Mouse (Mus musculus) neural tube, embryonic 10.5 days (tissue): ENCODE measurements around the gene Pkp3.

Experiments
- DNase-seq: peaks from one replicate; pipeline ENCODE4 v3.0.0-alpha.2; 2017; ENCODE audit warnings: low spot score; ENCODE audit errors: extremely low spot score

Pkp3 gene

DNA sequence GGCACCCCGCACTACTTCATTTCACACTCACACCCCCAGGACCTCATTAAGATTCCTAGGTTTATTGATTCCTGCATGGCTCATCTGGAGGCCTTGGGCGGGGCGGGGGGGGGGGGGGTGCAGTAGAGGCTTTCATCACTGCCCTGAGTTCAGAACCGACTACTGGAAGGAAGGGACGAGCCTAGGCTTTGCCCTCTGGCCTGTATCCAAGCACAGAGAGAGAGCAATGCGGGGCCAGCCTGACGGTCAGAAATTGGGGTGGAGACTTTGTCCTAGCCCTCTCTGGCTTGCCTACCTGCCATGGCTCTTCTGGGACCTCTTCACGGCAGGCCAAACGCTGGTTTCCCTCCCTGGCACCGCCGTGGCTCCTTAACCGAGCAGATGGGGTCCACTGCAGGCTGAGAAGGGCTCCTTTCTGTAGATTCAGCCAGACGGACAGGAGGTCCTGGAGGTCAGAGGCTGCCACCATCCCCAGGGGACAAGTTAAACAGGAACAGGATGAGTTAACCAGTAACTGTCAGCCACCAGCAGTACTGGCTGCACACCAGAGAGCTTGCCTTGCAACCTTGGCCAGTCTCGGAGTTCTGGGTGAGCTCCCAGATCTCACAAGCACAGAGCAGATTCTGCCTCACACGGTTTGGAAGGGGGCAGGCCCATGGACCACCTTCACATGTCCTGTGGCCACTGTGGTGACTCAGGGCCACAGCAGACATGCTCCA is 16.6 kb downstream of the Pkp3 start:
- no peak for DNase-seq

GRCm38 (mm10) chr7:141096021-141096420 is 18.0 kb downstream of the Pkp3 start:
- no peak for DNase-seq

DNA sequence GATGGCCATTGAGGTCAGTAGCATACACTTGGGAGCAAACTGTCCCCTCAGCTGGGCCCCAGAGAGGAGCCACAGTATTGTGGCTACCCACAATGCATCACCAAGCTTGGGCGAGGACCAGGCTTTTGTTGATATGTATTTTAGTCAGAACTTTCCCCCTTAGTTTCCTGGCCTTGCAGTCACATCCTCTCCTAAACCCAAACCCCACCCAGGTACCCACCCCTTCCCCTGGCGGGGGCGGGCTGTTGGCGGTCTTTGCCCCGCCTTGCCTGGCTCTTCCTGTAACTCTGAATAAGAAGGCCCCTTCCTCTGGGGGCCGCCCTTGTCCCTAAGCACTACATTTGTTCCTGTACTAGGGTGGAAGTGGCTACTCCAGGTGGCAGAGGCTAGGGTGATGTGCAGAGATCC is 18.6 kb downstream of the Pkp3 start:
- no peak for DNase-seq

DNA sequence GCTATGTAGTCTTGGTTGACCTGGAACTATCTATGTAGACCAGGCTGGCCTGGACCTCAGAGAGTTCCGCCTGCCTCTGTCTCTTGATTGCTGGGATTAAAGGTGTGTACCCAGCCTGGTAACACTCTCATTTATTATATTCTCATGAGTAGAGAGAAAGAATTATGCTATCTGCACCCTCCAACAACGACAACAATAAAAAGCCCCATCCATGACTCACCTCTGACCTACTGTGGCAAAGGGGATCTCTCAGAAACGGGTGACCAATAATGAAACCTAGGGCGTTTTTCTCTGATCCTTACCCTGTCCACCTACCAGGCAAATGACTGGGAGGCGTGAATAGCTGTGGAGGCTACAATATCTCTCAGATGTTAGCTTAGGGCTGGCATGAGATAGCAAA is 19.2 kb downstream of the Pkp3 start:
- DNase-seq: no peak

DNA sequence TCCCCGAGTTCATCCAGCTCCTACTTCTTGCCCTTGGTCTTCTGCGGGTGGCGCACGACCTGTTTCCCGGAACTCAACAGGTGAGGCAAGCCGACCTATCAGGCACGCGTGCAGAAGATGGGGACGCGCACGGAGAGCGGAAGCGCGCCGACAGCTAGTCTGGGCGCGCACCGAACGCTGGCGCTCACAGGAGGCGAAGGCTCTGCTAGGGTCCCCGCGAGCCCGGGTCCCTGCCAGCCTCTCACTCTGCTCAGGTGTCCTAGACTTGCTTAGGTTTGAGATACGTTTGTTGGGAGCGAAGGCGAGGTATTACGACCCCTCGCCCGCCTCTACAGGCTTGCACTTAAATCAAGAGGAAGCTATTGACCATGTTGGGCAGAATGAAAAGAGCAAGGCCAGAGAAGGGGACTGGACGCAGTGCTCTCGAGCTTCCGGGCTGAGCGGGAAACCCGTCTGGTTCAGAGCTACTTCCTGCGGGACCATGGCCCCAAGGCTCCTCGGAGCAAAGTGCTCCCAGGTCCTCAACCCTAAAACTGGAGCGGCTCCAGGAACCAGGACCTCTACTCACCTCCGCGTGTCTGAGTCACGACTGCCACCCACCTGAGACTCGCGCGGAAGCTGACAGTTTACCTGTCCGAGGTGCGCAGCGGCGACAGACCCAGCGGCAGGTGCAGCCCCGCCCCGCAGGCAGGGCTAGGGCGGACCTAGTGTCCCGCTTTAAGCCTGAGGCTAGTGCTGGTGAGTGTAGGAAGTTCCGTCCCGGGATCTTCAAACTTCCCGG is 22.1 kb downstream of the Pkp3 start, which contains the start of gene Sigirr:
Sigirr (minus strand) TSS at position 662 of the 781 bp plus-strand sequence.
- peak; percentile 52 for DNase-seq

GRCm38 (mm10) chr7:141103161-141103560 is 25.1 kb downstream of the Pkp3 start:
- DNase-seq: no peak

DNA sequence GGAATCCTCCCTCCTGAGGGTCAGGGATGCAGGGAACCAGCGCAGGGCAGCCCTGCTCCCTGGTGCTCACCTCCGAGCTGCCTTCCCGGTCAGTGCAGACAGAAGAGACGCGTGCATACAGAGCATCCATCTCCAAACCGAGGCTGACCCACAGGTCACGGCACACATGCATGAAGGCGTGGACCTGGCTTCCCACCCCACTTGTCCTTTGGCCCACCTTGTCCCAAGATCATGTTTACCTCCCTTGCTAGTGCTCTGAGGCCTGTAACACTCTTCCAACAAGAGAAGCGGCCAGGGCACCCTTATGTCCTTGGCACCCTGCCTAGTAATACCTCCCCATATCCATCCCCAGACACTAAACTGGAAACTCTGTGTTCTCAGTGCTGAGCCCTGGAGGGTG is 37.9 kb downstream of the Pkp3 start:
- DNase-seq: no peak

GRCm38 (mm10) chr7:141117636-141118035 is 39.6 kb downstream of the Pkp3 start, which contains the start of gene Ano9:
Gene Ano9 (minus strand): TSS chr7:141117806.
- no peak for DNase-seq

GRCm38 (mm10) chr7:141119487-141119886 is 41.5 kb downstream of the Pkp3 start:
- DNase-seq: no peak

DNA sequence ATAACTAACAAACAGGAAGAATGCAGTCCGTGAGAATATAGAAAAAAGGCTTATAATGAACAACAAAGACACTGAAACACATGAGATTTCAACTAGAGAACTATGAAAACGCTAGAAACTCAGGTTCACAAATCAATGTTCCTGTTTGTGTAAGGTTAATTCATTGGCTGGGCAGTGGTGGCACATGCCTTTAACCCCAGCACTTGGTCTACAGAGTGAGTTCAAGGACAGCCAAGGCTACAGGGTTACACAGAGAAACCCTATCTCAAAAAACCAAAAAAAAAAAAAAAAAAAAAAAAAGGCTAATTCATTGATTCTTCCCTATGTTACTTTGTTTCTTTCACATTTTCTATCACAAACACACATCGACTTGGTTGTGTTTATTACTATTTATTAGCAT is 42.6 kb downstream of the Pkp3 start:
- DNase-seq: no peak

DNA sequence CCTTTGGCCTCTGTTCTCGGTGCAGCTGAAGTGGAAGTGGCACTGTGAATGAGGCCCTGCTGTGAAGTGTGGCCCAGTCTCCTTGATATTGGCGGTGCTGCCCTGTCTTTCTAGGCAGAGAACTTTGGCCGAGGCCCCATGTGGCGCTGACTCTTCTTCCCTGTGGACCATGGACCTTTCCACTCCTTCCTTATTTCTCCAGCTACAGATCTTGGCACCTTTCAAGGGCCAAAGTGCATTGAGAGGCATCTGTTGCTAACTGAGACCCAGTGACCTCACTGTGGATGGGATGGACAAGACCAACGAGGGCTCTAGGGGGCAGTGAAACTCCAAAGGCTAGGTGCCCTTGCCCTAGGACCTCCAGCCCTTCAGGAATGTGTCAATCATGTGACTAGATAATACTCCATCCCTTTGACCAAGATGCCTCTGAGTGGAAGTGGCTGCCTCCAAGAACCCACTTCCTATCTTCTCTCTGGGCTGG is 43.1 kb downstream of the Pkp3 start:
- no peak for DNase-seq

GRCm38 (mm10) chr7:141122245-141122644 is 44.2 kb downstream of the Pkp3 start, which contains the start of gene Ptdss2:
Gene Ptdss2 (plus strand): TSS chr7:141122382.
- peak; percentile 23 for DNase-seq

DNA sequence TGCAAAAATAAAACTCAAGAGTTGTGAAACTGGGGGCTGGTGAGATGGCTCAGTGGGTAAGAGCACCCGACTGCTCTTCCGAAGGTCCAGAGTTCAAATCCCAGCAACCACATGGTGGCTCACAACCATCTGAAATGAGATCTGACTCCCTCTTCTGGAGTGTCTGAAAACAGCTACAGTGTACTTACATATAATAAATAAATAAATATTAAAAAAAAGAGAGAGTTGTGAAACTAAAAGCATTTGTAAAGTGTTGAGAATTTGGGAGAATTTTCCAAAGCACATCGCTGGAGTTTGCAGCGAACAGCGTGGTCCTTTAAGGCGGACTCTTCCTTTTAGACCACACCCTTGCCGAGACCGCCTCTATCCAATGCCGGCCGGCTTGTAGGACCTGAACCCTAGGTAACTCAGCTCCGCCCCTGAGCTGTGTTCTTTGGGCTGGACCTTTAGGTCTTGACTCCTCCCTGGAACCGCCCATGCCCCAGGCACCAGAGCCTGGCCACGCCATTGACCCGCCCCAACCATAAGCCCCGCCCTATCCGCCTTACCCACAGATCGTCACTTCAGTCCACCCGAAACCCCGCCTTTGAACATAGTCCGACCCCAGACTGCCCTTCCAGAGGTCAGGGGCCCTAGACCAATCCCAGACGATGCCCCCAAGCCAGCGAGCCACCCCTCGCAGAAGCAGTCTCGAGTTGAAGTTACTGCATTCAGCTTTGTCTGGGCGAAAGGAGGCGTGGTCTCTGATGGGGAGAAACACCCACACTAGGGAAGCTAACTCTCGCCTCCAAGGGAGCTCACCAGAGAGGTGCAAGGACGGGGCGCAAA is 44.9 kb downstream of the Pkp3 start:
- DNase-seq: peak; percentile 95

DNA sequence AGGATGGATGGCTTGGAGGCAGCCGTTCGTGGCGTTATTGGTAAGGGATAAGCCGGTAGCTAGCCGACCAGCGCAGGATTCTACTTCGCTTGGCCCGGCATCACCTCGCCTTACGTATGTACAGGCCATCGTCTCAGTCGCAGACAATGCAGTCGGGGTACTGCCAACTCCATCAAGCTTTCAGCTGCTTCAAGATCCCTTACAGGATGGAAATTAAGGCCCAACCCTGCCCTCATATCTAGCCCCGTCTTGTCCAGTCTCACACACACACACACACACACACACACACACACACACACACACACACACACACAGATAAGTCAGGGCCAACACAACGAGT is 45.5 kb downstream of the Pkp3 start:
- no peak for DNase-seq

DNA sequence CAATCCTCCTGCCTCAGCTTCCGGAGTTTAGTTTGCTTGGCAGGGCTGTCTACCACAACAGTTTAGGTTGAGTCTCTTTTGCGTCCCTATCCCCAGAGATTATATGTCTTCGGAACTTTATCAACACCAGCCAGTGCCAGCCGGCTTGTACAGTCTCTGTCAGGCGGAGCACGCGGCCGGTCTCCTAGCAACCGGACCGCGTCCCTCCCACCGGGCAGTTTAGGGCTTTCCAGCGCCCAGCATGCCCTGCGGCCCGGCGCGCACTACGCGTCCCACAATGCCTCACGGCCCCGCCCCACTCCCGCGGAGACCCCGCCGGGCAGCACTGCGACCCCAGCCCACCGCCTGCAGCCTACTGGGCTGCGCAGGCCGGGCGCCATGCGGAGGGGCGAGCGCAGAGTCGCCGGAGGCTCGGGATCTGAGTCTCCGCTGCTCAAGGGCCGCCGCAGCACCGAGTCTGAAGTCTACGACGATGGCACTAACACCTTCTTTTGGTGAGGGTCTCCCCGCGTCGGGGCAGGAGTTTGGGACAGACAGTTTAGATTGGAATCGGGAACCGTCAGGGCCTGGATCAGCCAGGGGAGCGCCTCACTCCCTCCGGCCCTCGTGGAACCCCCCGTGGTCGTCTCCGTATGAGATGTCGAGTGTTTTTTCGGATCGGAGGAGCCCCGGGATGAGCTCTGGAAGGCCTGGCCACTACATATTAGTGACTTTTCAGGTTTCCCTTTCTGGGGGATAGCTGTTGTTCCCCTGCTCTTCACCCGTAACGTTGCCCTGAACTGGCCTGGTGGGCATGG is 53.2 kb downstream of the Pkp3 start:
- peak; percentile 96 for DNase-seq

- no peak for DNase-seq
These were observed 54.1 kb downstream of the Pkp3 start for GRCm38 (mm10) chr7:141131904-141132755.
